Mouse (Mus musculus) B cell, adult 2 months (primary cell): ENCODE results near the gene Riiad1.

ENCODE experiments used
- DNase-seq, 2 experiments: peaks; one replicate each; pipeline ENCODE4 v3.0.0; 2022

Riiad1 gene

GRCm38 (mm10) chr3:94459834-94460233 is 20.3 kb downstream of the Riiad1 start:
- no peak for DNase-seq

GRCm38 (mm10) chr3:94457055-94457454 is 23.1 kb downstream of the Riiad1 start:
- DNase-seq, result no peak

DNA sequence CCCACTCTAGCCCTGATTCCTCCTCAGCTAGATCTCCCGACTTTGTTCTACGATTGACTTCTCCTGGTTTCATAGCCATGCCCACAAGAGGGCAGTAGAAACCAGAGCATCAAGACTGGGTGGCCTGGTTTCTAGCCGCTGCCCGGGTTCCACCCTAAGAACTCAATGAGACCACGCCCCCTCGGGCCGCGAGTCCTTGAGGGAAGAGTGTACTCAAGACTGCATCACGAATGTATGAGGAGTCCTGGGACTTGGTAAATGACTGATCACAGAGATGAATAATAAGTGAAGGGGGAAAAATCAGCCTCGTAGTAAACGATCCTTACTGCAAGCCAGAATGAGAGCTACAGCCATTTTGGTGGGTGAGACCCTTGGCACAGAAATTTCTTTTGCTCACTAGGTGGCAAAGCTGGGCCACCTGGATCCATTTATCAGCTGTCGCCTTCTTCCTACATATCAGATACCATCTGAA is 23.6 kb downstream of the Riiad1 start:
- peak; percentile 70 to 71 for DNase-seq

DNA sequence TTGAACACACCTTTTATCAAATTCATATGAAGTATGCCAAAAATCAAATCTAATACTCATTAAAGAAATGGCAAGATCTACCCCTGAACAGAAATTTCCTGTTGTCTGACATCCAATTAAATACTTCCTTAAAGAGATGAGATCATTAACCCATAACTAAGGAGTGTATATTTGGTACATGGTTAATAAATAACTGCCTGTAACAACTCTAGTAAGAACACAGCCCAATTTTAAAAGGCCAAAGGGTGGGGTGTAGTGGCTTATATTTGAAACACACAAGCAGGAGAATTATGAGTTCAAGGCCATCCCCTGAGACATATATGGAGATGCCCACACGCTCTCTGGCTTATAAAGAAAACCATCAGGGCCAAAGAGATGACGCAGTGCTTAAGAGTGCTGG is 30.8 kb downstream of the Riiad1 start:
- DNase-seq, result no peak

GRCm38 (mm10) chr3:94443597-94443964 is 36.6 kb downstream of the Riiad1 start, which contains the start of gene Oaz3:
Gene Oaz3, minus strand, starts transcription at chr3:94443915.
- no peak for DNase-seq

DNA sequence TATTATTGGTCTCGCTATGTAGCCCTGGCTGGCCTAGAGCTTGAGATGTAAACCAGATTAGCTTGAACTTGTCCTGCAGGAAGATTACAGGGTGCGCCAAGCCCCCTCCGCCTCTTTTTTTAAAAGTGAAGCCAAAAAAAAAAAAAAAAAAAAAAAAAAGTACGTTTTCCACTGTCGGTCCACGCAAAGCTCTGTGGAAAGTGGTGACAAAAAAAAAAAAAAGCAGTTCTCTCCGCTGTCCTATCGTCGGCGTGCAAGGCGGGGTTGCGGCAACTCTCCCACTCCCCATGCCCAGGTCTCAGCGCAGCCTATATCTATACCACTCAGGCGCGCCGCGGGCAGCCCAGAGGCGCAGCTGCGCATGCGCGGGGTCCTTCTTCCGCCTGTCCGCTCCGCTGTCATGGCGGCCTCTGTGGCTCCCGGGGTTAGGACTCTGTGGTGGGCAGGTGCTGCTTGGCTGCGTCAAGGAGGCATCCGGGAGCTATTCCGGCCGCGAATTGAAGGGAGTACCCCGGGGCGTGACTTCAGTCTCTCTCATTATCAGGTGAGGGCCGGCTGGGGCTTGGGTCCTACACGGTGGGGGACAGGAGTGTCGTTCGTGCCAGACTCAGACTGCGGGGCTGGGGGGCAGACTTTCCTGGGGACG is 37.1 kb downstream of the Riiad1 start, which contains the start of gene Mrpl9:
TSS of gene Mrpl9 (plus strand) at position 368 of the 646 bp plus-strand sequence.
- peak; percentile 95 to 97 for DNase-seq

GRCm38 (mm10) chr3:94441182-94441581 is 39.0 kb downstream of the Riiad1 start:
- peak in 1 of 2 experiments; percentile 8 for DNase-seq

GRCm38 (mm10) chr3:94436420-94436819 is 43.7 kb downstream of the Riiad1 start:
- no peak for DNase-seq

GRCm38 (mm10) chr3:94434305-94434704 is 45.8 kb downstream of the Riiad1 start:
- DNase-seq, result no peak

- DNase-seq, result no peak
Observed at GRCm38 (mm10) chr3:94430980-94431379, 49.2 kb downstream of the Riiad1 start.
